Mouse (Mus musculus) embryo, embryonic 10.5 days (tissue): ENCODE data around the gene Auh.
A peak's percentile ranks its signal among the peaks of the same experiment; 100 is the strongest.

Experiments used
- DNase-seq: peaks from one replicate; pipeline ENCODE4 v3.0.0-alpha.2; 2015; ENCODE audit warnings: low spot score

The Auh gene

DNA sequence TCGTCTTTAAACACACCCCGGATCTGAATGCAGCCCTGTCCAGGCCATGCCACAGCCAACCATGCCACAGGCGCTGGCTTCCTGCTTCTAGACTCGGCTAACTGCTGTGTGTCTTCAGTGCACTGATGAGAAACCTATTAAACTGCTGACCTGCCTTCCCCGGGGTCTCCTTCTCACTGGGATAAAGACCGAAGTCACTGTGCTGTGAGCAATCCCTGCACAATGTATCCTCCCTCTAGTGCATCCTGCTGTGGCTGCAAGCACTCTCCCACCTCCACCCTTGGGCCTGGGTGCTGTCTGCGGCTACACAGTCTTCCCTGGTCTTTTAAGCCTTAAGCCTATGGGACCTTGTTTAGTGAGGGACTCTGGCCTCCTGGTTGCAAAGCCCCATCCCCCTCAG lies 50.7 kb downstream of the Auh start:
- DNase-seq: no peak

GRCm38 (mm10) chr13:52875541-52876325 lies 53.7 kb downstream of the Auh start:
- DNase-seq: no peak

GRCm38 (mm10) chr13:52875089-52875488 lies 54.4 kb downstream of the Auh start:
- DNase-seq: no peak

DNA sequence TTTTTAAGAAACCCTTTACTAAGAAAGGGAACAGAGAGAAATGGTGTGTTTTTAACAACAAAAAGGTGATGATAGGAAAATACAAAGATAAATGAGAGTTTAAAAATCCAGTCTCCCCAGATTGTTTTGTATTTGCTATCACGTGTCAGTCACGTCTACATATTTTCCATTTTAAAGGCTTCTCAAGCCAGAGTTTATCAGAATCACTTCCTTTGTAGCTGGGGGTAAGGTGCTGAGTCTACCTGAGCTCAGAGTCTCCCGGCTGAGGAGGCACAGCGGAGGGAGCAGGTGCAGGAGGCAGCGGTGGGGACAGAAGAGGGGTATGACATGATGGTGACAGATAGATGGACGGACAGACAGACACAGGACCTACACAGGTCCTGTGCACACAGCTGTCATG lies 55.1 kb downstream of the Auh start:
- no peak for DNase-seq

DNA sequence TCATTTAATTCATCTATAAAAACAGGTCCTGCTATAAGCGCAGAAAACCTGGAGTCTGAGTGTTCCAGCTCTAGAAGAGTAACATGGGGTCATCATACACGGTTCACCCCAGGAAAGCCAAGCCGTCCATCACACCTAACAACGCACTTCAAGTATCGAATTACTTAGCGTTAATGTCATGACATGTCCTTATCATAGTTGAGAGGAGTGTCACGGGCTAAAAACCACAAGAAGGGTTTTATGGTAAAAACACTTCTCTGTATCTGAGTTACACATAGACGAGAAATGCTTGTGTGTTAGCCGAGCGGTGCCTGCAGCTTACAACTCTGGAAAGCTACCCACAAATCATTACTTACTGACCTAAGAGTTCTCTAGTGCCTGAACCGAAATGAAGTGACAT lies 55.6 kb downstream of the Auh start:
- no peak for DNase-seq

- DNase-seq: no peak
Observed at GRCm38 (mm10) chr13:52866005-52866792, 63.3 kb downstream of the Auh start.

DNA sequence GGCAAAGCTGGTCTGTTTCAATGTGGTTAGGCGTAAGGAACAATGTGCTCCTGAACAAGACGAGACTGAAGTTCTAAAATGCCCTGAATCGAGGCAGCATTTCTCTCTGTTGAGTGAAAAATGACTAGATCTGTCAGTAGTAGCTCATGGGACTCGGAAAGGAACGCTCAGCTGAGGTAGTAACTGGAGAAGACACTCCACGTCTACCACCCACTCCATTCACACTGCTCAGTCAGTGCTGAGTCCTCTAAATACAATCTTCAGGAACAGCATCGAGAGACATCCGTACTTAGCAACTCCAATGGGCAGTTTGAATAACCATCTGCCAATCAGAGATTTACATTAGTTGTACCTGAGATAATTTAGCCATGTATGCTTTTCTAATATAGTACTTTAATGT lies 66.0 kb downstream of the Auh start:
- DNase-seq: no peak

- DNase-seq: no peak
Observed at GRCm38 (mm10) chr13:52860006-52860685, 69.3 kb downstream of the Auh start.

- no peak for DNase-seq
Observed at GRCm38 (mm10) chr13:52859065-52859820, 70.2 kb downstream of the Auh start.

DNA sequence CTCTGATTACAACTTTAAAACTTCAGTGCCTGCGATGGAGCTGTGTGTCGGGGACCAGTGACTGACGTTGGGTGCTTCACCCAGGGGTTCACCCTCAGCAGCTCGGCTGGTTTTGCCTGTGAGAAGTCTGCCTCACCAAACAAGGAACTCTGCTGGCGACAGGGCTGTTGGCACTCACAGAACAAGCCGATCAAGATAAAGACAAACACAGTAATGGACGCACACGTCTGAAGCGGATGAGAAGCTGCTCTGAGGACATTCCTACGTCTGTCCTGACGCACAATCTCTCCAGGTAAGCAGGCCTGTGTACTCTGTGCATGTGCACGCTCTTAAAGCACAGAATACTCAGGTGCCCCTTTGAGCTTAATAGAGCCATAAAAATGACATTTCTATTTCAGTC lies 71.1 kb downstream of the Auh start:
- DNase-seq: no peak

- DNase-seq: no peak
Observed at GRCm38 (mm10) chr13:52857781-52858180, 71.7 kb downstream of the Auh start.

DNA sequence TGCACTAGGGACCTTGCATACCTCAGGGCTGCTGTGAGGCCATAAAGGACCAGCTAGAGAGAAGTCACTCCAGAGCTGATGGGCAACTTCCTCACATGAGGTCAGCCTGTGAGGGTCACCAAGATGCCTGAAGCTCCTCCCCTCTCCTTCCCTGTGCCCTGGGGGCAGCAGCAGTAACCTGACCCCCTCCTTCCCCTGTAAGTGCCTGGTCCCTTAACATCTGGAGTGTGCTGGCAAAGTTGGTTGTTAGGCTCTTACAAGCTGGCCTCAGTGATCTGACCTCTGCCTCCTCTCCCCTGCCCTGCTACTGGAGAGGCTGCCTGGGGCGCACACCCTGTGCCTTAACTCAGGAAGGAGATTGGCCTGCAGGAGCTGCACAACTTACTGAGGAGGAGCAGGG lies 75.9 kb downstream of the Auh start:
- DNase-seq: peak; percentile 44

DNA sequence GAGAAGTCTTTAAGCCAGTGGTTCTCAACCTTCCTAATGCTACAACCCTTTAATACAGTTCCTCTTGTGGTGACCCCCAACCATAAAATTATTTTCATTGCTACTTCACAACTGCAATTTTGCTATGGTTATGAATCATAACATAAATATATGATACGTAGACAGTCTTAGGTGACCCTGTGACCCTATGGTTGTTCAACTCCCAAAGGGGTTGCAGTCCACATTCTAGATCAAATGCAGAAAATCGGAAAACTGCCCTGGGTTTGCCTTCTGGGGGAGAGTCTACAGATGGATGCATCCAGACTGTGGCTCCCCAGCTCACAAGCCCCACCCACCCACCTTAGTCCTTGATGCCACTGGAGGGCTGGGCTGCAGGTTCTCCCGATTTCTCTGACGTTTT lies 77.6 kb downstream of the Auh start:
- DNase-seq: no peak

- no peak for DNase-seq
Observed at GRCm38 (mm10) chr13:52850024-52850723, 79.3 kb downstream of the Auh start.

DNA sequence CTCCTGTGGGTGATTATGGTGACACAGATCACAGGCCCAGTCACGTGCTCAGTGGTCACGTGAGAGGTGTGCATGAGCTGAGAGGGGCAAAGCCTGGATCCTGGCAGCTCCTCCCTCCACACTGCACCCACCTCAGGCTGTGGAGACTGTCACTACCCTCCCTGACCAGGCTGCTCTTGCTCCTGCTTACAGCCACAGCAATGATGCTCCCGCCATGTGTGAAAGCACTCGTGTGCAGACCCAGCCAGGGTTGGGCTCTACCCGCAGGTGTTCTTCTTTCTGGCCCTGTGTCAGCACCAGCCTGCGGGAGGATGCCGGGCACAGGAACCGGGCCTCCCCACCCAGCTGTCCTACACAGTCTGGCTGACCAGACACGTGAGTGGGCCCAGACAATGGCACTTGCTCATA lies 80.1 kb downstream of the Auh start:
- no peak for DNase-seq

DNA sequence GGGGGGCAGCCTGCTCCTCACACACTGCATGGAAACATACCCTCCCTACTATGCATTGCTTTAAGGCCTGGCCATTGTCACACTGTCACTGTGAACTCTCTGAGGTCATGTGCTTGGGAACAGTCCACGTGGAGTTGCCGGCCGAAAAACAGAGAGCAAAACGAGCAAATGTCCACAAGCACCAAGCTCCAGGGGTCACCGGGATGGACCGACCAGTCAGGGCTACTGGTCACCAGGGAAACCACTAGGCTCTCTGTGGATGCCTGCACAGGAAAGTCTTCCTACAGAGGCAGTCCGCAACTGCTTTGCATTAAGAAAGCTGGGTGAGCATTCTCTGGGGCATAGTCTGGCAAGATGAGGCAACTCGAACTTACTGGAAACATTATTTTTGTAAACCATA lies 82.0 kb downstream of the Auh start:
- no peak for DNase-seq

DNA sequence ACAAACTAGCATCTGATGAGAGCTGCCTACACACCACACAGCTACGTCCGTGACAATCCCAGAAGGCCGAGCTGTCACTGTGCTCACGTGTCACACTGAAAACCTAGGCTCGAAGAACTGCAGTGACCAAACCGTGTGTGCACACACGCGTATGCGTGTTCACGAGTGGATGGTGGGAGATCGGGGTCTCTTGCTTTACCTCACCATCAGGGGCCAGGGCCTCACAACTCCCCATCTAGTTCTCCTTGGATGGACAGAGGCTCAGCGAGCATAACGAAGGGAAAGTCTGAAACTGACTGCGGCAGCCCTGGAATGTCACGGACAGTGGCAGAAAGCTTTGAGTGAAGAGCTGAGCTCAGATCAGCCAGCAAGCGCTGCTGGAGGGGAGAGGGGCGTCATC lies 82.4 kb downstream of the Auh start:
- no peak for DNase-seq

GRCm38 (mm10) chr13:52845618-52846017 lies 83.9 kb downstream of the Auh start:
- no peak for DNase-seq

- no peak for DNase-seq
Observed at GRCm38 (mm10) chr13:52843536-52844178, 85.8 kb downstream of the Auh start.

- DNase-seq: no peak
Observed at GRCm38 (mm10) chr13:52836231-52836630, 93.2 kb downstream of the Auh start.

GRCm38 (mm10) chr13:52834591-52834990 lies 94.9 kb downstream of the Auh start:
- no peak for DNase-seq
